Mouse (Mus musculus) forebrain, embryonic 13.5 days (tissue): ENCODE results near the gene Slc44a5. TPM values are rescaled to one million over a fixed set of nuclear protein-coding genes. Genes with fewer than 3 reads are reported as not detected.
"Not testable (repeated sequence)": the region's sequence is repeated elsewhere in the genome, so short reads cannot be mapped to it uniquely, and the experiment has no call there.

Experiments
- ATAC-seq: fragments of 200-750 bp; cut with Nextera tagmentation; 2 replicates; pipeline ENCODE4 v1.8.0; 2017
- H3K27ac ChIP-seq: fragments of 300-500 bp; sonication (generic); 2 replicates; pipeline ENCODE4 v1.5.1; 2015; ENCODE audit warnings: inconsistent platforms, mild to moderate bottlenecking, moderate library complexity
- H3K27me3 ChIP-seq: fragments of 300-500 bp; sonication (generic); 2 replicates; pipeline ENCODE4 v1.6.1; 2015; ENCODE audit warnings: mild to moderate bottlenecking, inconsistent platforms
- H3K36me3 ChIP-seq: fragments of 300-500 bp; sonication (generic); 2 replicates; pipeline ENCODE4 v1.6.1; 2015; ENCODE audit warnings: mild to moderate bottlenecking, inconsistent platforms; ENCODE audit not compliant: poor library complexity, severe bottlenecking
- H3K4me1 ChIP-seq: fragments of 300-500 bp; sonication (generic); 2 replicates; pipeline ENCODE4 v1.6.1; 2015; ENCODE audit warnings: inconsistent platforms
- H3K4me2 ChIP-seq: fragments of 300-500 bp; sonication (generic); 2 replicates; pipeline ENCODE4 v1.6.1; 2015; ENCODE audit warnings: inconsistent platforms, mild to moderate bottlenecking, moderate library complexity
- H3K4me3 ChIP-seq: fragments of 300-500 bp; sonication (generic); 2 replicates; pipeline ENCODE4 v1.5.1; 2015; ENCODE audit warnings: mild to moderate bottlenecking, inconsistent platforms
- H3K9ac ChIP-seq: fragments of 300-500 bp; sonication (generic); 2 replicates; pipeline ENCODE4 v1.6.1; 2015; ENCODE audit warnings: mild to moderate bottlenecking, inconsistent platforms
- H3K9me3 ChIP-seq: fragments of 300-500 bp; sonication (generic); replicated peaks from 2 replicates; pipeline ENCODE4 v1.6.1; 2016; ENCODE audit warnings: inconsistent platforms
- WGBS: fragments of 180-500 bp; shearing (Covaris S2); methylation state at CpG from one replicate; pipeline ENCODE4 v1.1.7; 2015; 5-methylcytosine and 5-hydroxymethylcytosine counted together
- polyA plus RNA-seq: library from polyadenylated mRNA; unstranded; fragments of >200 nt; fragmentation: Nextera tagmentation; extraction: Ambion mirVana; gene quantifications from 2 replicates; pipeline ENCODE4 v1.2.1, GENCODE M21; 2015

The Slc44a5 gene
- polyA plus RNA-seq, 1 experiment from 2014 or later: 6.5 TPM

DNA sequence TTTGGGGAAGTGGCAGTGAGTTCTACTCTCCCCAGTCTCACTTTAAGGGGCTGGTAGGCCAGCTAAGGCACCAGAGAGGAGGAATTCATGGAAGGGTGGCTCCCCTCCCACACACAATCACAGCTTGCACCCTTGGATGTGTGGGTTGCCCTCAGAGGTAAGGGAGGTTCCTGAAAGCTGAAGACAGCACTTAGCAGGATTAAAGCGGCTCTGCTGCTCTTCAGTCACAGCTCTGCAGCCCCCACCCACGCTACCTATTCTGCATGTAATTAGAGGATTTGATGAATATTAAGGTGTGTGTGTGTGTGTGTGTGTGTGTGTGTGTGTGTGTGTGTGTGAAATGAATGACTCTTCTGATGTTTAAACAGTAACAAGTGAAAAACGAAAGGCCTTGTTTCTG, 163.3 kb downstream of the Slc44a5 start:
- Histone ChIP-seq H3K4me2 (no peak overlapping the region), H3K9ac (no peak overlapping the region), H3K36me3 (no peaks in the 10 kb centered on the region), H3K9me3 (no peaks in the 10 kb centered on the region), H3K4me3 (no peak overlapping the region), H3K27me3 (no peaks in the 10 kb centered on the region), H3K4me1 (no peaks in the 10 kb centered on the region), H3K27ac (no peak overlapping the region)
- WGBS: 92% methylated on average over 3 of the region's 3 CpGs
- ATAC-seq: no peak

GRCm38 (mm10) chr3:154141346-154141745, 168.1 kb downstream of the Slc44a5 start:
- 84% methylated on average over 4 of the region's 4 CpGs for WGBS
- Histone ChIP-seq H3K36me3 (no peaks in the 10 kb centered on the region), H3K4me1 (no peaks in the 10 kb centered on the region), H3K27me3 (no peaks in the 10 kb centered on the region), H3K4me2 (no peak overlapping the region), H3K9ac (no peak overlapping the region), H3K9me3 (no peaks in the 10 kb centered on the region), H3K27ac (no peak overlapping the region), H3K4me3 (no peak overlapping the region)
- peak; percentile 58; the same call in 1 of the 2 replicates for ATAC-seq

GRCm38 (mm10) chr3:154142618-154143017, 169.4 kb downstream of the Slc44a5 start:
- ATAC-seq: no peak
- Histone ChIP-seq H3K36me3 (no peaks in the 10 kb centered on the region), H3K4me2 (no peak overlapping the region), H3K27ac (no peak overlapping the region), H3K4me1 (no peaks in the 10 kb centered on the region), H3K27me3 (no peaks in the 10 kb centered on the region), H3K9ac (no peak overlapping the region), H3K9me3 (no peaks in the 10 kb centered on the region), H3K4me3 (no peak overlapping the region)
- WGBS: 87% methylated on average over 4 of the region's 4 CpGs

- Histone ChIP-seq H3K9ac (no peak overlapping the region), H3K4me3 (no peak overlapping the region), H3K4me1 (no peaks in the 10 kb centered on the region), H3K36me3 (no peaks in the 10 kb centered on the region), H3K27me3 (no peaks in the 10 kb centered on the region), H3K9me3 (no peaks in the 10 kb centered on the region), H3K4me2 (no peak overlapping the region), H3K27ac (no peak overlapping the region; the same call in 1 of the 2 replicates)
- ATAC-seq: no peak
- 28% methylated on average over 4 of the region's 4 CpGs for WGBS
These were observed 172.5 kb downstream of the Slc44a5 start for GRCm38 (mm10) chr3:154145750-154146149.

GRCm38 (mm10) chr3:154149778-154150177, 176.5 kb downstream of the Slc44a5 start:
- Histone ChIP-seq H3K9me3 (no peaks in the 10 kb centered on the region), H3K4me2 (no peak overlapping the region), H3K36me3 (no peaks in the 10 kb centered on the region), H3K4me1 (no peaks in the 10 kb centered on the region), H3K27ac (no peak overlapping the region), H3K4me3 (no peak overlapping the region), H3K27me3 (no peaks in the 10 kb centered on the region), H3K9ac (no peak overlapping the region)
- peak; percentile 63; the same call in 1 of the 2 replicates for ATAC-seq
- 77% methylated on average over 4 of the region's 4 CpGs for WGBS

DNA sequence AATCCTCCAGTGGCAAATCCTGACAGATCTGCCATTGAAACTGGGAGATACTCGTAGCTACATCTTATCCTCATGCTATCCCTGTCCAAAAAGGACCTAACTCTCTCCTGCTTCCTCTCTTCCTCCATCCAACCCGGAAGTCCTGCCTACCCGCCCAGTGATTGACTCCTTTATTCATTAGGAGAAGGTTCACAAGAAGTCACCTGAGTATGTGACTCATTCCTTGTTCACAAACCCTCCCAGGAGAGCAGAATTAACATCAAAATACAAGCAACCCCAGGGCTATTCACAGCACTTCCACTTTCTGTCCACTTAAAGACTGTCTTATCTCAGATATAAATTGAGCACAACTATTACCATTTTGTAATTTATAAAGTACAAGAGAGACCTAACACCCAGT, 180.3 kb downstream of the Slc44a5 start:
- WGBS: 79% methylated on average over 3 of the region's 3 CpGs
- H3K4me3 ChIP-seq: not testable (repeated sequence)

GRCm38 (mm10) chr3:154165882-154166281, 192.6 kb downstream of the Slc44a5 start:
- Histone ChIP-seq H3K4me2 (no peak overlapping the region), H3K9me3 (no peaks in the 10 kb centered on the region), H3K4me3 (no peak overlapping the region), H3K27ac (no peak overlapping the region), H3K9ac (no peak overlapping the region), H3K27me3 (no peaks in the 10 kb centered on the region), H3K4me1 (0 out of 2 replicates have a peak, but pooled peaks cover 2% of the 10 kb centered on the region), H3K36me3 (no peaks in the 10 kb centered on the region)
- ATAC-seq: peak; percentile 48; the same call in 1 of the 2 replicates
- WGBS: 90% methylated on average over 4 of the region's 4 CpGs

More for the DNA sequence above, 180.3 kb downstream of the Slc44a5 start:
- ATAC-seq, H3K27ac ChIP-seq, H3K9ac ChIP-seq, H3K9me3 ChIP-seq, H3K4me1 ChIP-seq, H3K27me3 ChIP-seq, H3K4me2 ChIP-seq, H3K36me3 ChIP-seq: not testable (repeated sequence)

GRCm38 (mm10) chr3:154171881-154172592, 198.8 kb downstream of the Slc44a5 start:
- H3K27me3 ChIP-seq: no peaks in the 10 kb centered on the region
- H3K27ac ChIP-seq: peak overlapping the region; percentile 75
- H3K9ac ChIP-seq: no peak overlapping the region
- WGBS: 24% methylated on average over 10 of the region's 10 CpGs
- H3K4me1 ChIP-seq: peaks cover 24% of the 10 kb centered on the region
- no peaks in the 10 kb centered on the region for H3K36me3 ChIP-seq
- H3K9me3 ChIP-seq: no peaks in the 10 kb centered on the region
- no peak overlapping the region for H3K4me3 ChIP-seq
- no peak overlapping the region for H3K4me2 ChIP-seq
- peak; percentile 85 for ATAC-seq

DNA sequence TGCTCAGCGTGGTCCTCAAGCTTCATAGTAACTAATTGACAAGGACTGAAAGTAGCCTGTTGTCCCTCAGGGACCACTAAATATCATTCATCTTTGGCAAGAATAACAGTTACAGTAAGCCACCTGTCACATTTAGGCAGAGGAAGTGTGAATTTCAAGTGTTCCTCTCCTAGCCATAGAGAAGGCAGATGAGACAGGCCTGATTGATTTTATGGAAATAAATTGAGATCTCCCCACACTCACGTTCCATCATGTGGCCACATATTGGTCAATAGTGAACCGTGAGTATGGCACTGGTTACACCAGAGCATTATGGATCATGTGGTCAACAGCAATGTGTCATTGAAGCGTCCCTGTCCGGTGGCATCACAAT, 199.3 kb downstream of the Slc44a5 start:
- Histone ChIP-seq H3K4me2 (no peak overlapping the region), H3K27me3 (no peaks in the 10 kb centered on the region), H3K4me1 (peaks cover 24% of the 10 kb centered on the region), H3K36me3 (no peaks in the 10 kb centered on the region), H3K4me3 (no peak overlapping the region), H3K9me3 (no peaks in the 10 kb centered on the region), H3K27ac (peak overlapping the region; percentile 75), H3K9ac (no peak overlapping the region)
- WGBS: 81% methylated on average over 5 of the region's 5 CpGs
- peak; percentile 17; the same call in 1 of the 2 replicates for ATAC-seq

DNA sequence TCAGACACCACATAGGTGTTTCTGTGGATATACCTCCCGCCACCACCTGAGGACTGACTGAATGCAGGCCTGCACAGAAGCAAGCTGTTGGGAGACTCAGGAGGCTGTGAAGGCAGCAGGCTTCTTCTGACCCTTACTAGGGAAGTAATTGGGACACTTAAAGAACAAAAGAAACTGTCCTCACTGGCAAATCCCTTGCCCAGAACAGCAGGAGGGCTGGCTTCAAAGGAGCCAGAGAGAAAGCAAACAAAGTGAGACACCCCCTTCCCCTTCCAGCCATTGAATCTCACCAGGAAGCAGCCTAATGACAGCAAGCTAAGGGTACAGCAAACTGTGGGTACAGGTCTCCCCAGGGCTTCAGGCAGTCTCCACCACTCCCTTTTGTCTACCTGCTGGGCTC, 200.3 kb downstream of the Slc44a5 start:
- Histone ChIP-seq H3K4me2 (no peak overlapping the region), H3K36me3 (no peaks in the 10 kb centered on the region), H3K9me3 (no peaks in the 10 kb centered on the region), H3K4me3 (no peak overlapping the region), H3K9ac (no peak overlapping the region), H3K4me1 (peaks cover 30% of the 10 kb centered on the region), H3K27ac (no peak overlapping the region), H3K27me3 (no peaks in the 10 kb centered on the region)
- WGBS: 27% methylated on average over 1 of the region's 1 CpGs
- ATAC-seq: no peak

GRCm38 (mm10) chr3:154174031-154174430, 200.8 kb downstream of the Slc44a5 start:
- Histone ChIP-seq H3K9ac (no peak overlapping the region), H3K27me3 (no peaks in the 10 kb centered on the region), H3K4me1 (peaks cover 30% of the 10 kb centered on the region), H3K27ac (no peak overlapping the region), H3K9me3 (no peaks in the 10 kb centered on the region), H3K4me3 (no peak overlapping the region), H3K4me2 (no peak overlapping the region), H3K36me3 (no peaks in the 10 kb centered on the region)
- no peak for ATAC-seq
- WGBS: 43% methylated on average over 9 of the region's 9 CpGs

GRCm38 (mm10) chr3:154174766-154175165, 201.5 kb downstream of the Slc44a5 start:
- Histone ChIP-seq H3K27me3 (no peaks in the 10 kb centered on the region), H3K9ac (no peak overlapping the region), H3K9me3 (no peaks in the 10 kb centered on the region), H3K4me2 (no peak overlapping the region), H3K4me1 (peaks cover 30% of the 10 kb centered on the region), H3K36me3 (no peaks in the 10 kb centered on the region), H3K27ac (no peak overlapping the region), H3K4me3 (no peak overlapping the region)
- WGBS: 86% methylated on average over 7 of the region's 7 CpGs
- ATAC-seq: no peak
